Mouse (Mus musculus) right cerebral cortex, postnatal 14 days (tissue): ENCODE results near the gene Il21r.

Experiments used
- DNase-seq: peaks from one replicate; pipeline ENCODE4 v3.0.0; 2022

The Il21r gene

GRCm38 (mm10) chr7:125575738-125576540 lies 27.3 kb upstream of the Il21r start:
- no peak for DNase-seq

- DNase-seq: no peak
These were observed 26.2 kb upstream of the Il21r start for GRCm38 (mm10) chr7:125576982-125577381.

GRCm38 (mm10) chr7:125577486-125578088 lies 25.6 kb upstream of the Il21r start:
- no peak for DNase-seq

GRCm38 (mm10) chr7:125578106-125578505 lies 25.1 kb upstream of the Il21r start:
- DNase-seq: no peak

GRCm38 (mm10) chr7:125579545-125580219 lies 23.5 kb upstream of the Il21r start:
- no peak for DNase-seq

- DNase-seq: no peak
These were observed 23.0 kb upstream of the Il21r start for GRCm38 (mm10) chr7:125580220-125580549.

GRCm38 (mm10) chr7:125580625-125581316 lies 22.5 kb upstream of the Il21r start:
- no peak for DNase-seq

GRCm38 (mm10) chr7:125581317-125581672 lies 21.9 kb upstream of the Il21r start:
- DNase-seq: peak; percentile 91

- no peak for DNase-seq
These were observed 19.8 kb upstream of the Il21r start for GRCm38 (mm10) chr7:125583325-125584004.

GRCm38 (mm10) chr7:125584005-125584369 lies 19.2 kb upstream of the Il21r start:
- DNase-seq: no peak

- DNase-seq: no peak
These were observed 16.9 kb upstream of the Il21r start for GRCm38 (mm10) chr7:125586355-125586754.

- no peak for DNase-seq
These were observed 14.5 kb upstream of the Il21r start for GRCm38 (mm10) chr7:125588721-125589120.

- DNase-seq: no peak
These were observed 13.3 kb upstream of the Il21r start for GRCm38 (mm10) chr7:125589896-125590295.

GRCm38 (mm10) chr7:125593831-125594230 lies 9.4 kb upstream of the Il21r start:
- DNase-seq: no peak

- no peak for DNase-seq
These were observed 6.8 kb upstream of the Il21r start for GRCm38 (mm10) chr7:125596406-125596805.

GRCm38 (mm10) chr7:125597083-125597482 lies 6.1 kb upstream of the Il21r start:
- DNase-seq: no peak

GRCm38 (mm10) chr7:125597516-125598347 lies 5.5 kb upstream of the Il21r start:
- no peak for DNase-seq

- DNase-seq: no peak
These were observed 3.8 kb upstream of the Il21r start for GRCm38 (mm10) chr7:125599373-125599973.

- no peak for DNase-seq
These were observed 3.1 kb upstream of the Il21r start for GRCm38 (mm10) chr7:125600136-125600535.

GRCm38 (mm10) chr7:125600612-125601279 lies 2.5 kb upstream of the Il21r start:
- no peak for DNase-seq

- no peak for DNase-seq
These were observed 2.0 kb upstream of the Il21r start for GRCm38 (mm10) chr7:125601280-125601670.
